Mouse (Mus musculus): Measurements from ENCODE around the gene Nkx1-1.

DNA sequence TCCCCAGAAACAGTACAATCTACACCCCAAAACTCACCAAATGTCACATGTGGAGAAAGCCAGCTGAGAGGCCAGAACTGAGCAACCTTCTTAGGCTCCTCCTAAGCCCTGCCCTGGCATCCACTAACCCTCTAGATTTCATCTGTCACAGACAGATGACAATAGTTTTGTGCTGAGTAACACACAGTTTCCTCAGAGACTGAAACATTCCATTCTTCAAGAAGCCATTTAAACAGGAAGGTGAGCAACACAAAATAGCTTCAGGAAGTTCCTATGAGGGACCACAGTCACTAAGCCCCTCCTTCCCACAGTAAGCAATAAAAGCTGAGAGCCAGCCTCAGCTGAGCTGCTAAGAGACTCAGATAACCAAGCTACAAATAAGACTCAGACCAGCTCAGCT is 6.3 kb downstream of the Nkx1-1 start:
- TF ChIP-seq CTCF (IDR thresholded peaks at IDR 0.05; ENCODE audit: insufficient read depth, low read depth, low read length) (no peak), POLR2A (IDR thresholded peaks at IDR 0.05; ENCODE audit: insufficient read depth, low read depth, low read length) (no peak)

Measured in olfactory bulb, adult 2 months (tissue).